Mouse (Mus musculus): ENCODE data around the gene Tmco5b. TPM values are rescaled to one million over a fixed set of nuclear protein-coding genes. Genes with fewer than 3 reads are reported as not detected.

Tmco5b gene
- polyA plus RNA-seq (2012; ENCODE audit: insufficient read depth, low replicate concordance): not detected in 2 replicates

DNA sequence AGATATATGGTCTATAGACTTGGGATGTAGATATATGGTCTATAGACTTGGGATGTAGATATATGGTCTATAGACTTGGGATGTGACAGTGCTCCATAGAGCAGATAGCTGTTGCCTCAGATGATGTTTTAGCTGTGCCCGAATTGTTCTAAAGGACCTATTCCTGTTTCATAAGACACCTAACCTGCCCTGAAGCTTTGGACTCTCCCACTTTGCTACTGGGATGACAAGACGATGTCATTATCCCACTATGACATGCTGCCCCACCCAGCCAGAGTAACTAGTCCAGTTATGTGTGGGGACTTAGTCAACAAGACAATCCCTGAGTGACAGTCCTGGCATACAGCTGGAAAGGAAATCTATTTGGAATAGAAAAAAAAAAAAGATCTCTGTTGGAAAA is at the start of gene Tmco5b:
Gene Tmco5b (plus strand): TSS at position 301 of the 400 bp plus-strand sequence.
- Histone ChIP-seq H3K36me3 (replicated peaks; ENCODE audit: low read length) (no peaks in the 10 kb centered on the region), H3K4me1 (no peaks in the 10 kb centered on the region), H3K9me3 (no peaks in the 10 kb centered on the region), H3K27me3 (replicated peaks) (no peaks in the 10 kb centered on the region), H3K4me3 (replicated peaks) (no peak within 1 kb of the TSS)
- no peak for TF ChIP-seq FLI1 (IDR thresholded peaks at IDR 0.05; ENCODE audit: low read length)
- TF ChIP-seq GATA1 (IDR thresholded peaks at IDR 0.05; ENCODE audit: borderline replicate concordance, low read length): no peak

DNA sequence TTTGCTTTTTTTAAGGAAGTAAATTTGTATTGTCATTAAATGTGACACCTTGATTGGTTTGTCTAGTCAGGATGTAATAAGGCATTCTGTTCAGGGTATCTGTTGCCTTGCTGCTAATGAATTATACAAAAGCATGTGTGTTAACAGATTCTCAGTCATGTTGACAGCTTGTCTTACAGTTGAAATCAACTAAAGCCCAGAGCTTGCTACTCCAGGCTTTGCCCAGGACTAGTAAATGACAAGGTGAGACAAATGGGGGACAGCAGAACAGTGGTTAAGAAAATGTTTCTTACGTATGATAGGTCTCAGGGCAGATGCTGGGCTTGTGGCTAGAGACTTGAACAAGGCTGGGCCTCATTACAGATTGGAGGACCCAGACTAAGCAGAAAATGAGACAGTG is 48.5 kb upstream of the Tmco5b start:
- TF ChIP-seq FLI1 (IDR thresholded peaks at IDR 0.05; ENCODE audit: low read length) (no peak), GATA1 (IDR thresholded peaks at IDR 0.05; ENCODE audit: borderline replicate concordance, low read length) (no peak)
- Histone ChIP-seq H3K9me3 (no peaks in the 10 kb centered on the region), H3K4me3 (replicated peaks) (no peak overlapping the region), H3K27me3 (replicated peaks) (no peaks in the 10 kb centered on the region), H3K36me3 (replicated peaks; ENCODE audit: low read length) (no peaks in the 10 kb centered on the region), H3K4me1 (no peaks in the 10 kb centered on the region)

DNA sequence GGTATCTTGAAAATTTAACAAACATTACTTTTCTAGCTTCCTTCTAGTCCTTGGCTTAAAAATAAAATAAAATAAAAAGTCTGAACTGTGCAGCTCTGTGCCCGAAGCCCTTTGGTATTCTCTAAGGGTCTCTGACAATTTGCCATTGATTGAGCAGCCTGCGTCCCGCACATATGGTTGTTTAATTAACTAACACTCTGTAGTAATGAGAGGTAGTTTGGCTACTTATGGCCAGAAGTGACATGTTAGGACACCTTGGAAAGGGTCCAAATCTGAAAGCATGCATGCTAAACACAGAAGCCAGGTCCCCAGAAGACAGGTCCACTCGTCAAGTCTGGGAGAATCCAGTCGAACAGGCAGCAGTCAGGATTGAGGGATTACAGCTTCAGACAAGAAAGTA is 46.7 kb upstream of the Tmco5b start:
- H3K4me3 ChIP-seq (replicated peaks): no peak overlapping the region
- H3K4me1 ChIP-seq: no peaks in the 10 kb centered on the region
- no peaks in the 10 kb centered on the region for H3K36me3 ChIP-seq (replicated peaks; ENCODE audit: low read length)
- TF ChIP-seq FLI1 (IDR thresholded peaks at IDR 0.05; ENCODE audit: low read length) (no peak), GATA1 (IDR thresholded peaks at IDR 0.05; ENCODE audit: borderline replicate concordance, low read length) (no peak)
- no peaks in the 10 kb centered on the region for H3K27me3 ChIP-seq (replicated peaks)
- no peaks in the 10 kb centered on the region for H3K9me3 ChIP-seq

DNA sequence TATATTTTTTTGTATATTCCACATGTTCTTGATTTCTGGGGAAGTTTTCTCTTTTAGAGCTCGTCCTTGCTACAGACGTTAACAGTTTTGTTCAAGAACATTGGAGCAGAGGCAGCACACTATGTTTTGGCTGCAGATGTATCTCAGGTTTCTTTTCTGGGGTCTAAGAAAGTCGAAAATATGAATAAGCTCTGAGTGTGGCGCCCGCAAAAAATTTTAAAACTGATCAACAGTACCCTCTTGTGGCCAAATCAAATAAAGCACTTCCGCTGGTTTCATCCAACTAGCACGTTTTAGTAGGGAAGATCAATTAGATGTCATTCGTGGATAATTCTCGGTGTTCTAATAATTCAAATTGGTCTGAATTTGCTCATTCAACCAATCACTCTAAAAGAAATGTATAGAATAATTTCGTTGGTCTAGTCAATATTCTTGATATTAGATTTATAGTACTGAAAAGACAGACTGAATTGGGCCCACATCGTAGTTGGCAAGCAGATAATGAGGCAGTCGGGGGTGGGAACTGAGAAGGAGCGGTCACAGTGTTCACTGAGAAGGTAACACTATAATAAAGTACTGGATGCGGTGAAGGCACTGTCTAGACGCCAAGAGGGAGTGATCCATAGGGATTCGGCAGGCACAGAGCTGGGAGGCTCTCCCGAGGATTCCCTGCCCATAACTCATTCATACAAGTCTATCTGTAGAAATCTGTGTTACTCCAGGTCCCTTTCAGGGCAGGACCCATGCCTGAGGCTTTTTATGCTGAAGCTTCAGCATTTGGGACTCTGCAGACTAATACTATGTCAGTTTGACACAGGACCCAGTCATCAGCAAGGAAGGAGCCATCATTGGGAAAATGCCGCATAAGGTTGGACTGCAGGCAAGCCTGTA is 17.1 kb downstream of the Tmco5b start:
- Histone ChIP-seq H3K36me3 (replicated peaks; ENCODE audit: low read length) (no peaks in the 10 kb centered on the region), H3K4me3 (replicated peaks) (no peak overlapping the region), H3K27me3 (replicated peaks) (no peaks in the 10 kb centered on the region), H3K9me3 (no peaks in the 10 kb centered on the region), H3K4me1 (no peaks in the 10 kb centered on the region)
- TF ChIP-seq FLI1 (IDR thresholded peaks at IDR 0.05; ENCODE audit: low read length) (no peak), GATA1 (IDR thresholded peaks at IDR 0.05; ENCODE audit: borderline replicate concordance, low read length) (no peak)

DNA sequence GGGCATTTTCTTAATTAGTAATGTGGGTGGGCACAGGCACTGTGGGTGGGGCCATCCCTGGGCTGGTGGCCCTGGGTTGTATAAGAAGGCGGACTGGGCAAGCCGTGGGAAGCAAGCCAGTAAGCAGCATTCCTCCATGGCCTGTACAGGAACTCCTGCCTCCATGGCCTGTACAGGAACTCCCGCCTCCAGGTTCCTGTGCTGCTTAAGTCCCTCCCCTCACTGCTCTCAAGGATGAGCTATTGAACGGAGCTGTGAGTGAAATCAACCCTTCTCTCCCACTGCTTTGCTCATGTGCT is 17.7 kb downstream of the Tmco5b start:
- Histone ChIP-seq H3K4me3 (replicated peaks) (no peak overlapping the region), H3K4me1 (no peaks in the 10 kb centered on the region), H3K27me3 (replicated peaks) (no peaks in the 10 kb centered on the region), H3K9me3 (no peaks in the 10 kb centered on the region), H3K36me3 (replicated peaks; ENCODE audit: low read length) (no peaks in the 10 kb centered on the region)
- no peak for TF ChIP-seq FLI1 (IDR thresholded peaks at IDR 0.05; ENCODE audit: low read length)
- TF ChIP-seq GATA1 (IDR thresholded peaks at IDR 0.05; ENCODE audit: borderline replicate concordance, low read length): no peak

DNA sequence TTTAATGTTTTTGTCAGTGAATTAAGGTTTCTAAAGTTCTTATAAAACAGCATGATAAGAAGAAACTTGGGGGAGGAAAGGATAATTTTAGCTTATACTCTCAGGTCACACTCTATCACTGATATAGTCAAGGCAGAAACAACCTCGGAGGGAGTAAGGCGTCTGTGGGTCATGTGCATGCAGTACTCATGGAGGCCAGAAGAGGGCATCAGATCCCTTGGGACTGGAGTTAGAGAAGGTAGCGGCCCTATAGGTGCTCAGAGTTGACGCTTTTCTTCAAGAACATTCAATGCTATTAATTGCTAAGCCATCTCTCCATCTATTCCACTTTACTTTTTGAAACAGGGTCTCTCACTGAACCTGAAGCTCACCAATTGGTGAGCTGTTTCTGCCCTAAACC is 19.8 kb downstream of the Tmco5b start:
- no peak for TF ChIP-seq FLI1 (IDR thresholded peaks at IDR 0.05; ENCODE audit: low read length)
- TF ChIP-seq GATA1 (IDR thresholded peaks at IDR 0.05; ENCODE audit: borderline replicate concordance, low read length): no peak
- no peaks in the 10 kb centered on the region for H3K36me3 ChIP-seq (replicated peaks; ENCODE audit: low read length)
- H3K9me3 ChIP-seq: no peaks in the 10 kb centered on the region
- H3K4me3 ChIP-seq (replicated peaks): no peak overlapping the region
- no peaks in the 10 kb centered on the region for H3K4me1 ChIP-seq
- H3K27me3 ChIP-seq (replicated peaks): no peaks in the 10 kb centered on the region

DNA sequence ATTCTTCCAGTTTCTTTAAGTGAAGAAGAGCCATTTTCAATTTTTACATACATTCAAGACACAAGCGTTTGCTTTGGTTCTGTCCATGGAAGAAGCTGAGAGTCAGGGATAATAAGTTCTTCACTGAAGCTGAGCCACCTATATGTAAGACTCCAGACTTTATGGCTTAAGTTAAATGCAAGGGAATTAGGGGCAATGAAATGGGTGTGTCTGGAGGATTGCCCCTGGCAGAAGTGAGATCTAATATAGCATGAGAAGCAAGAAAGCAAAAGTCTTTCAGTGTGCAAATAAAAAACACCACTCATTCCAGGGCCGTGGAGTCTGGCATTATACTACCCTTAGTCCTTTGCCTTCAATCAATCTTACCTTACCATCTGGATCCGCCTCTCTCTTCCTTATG is 25.7 kb downstream of the Tmco5b start:
- TF ChIP-seq GATA1 (IDR thresholded peaks at IDR 0.05; ENCODE audit: borderline replicate concordance, low read length) (no peak), FLI1 (IDR thresholded peaks at IDR 0.05; ENCODE audit: low read length) (no peak)
- Histone ChIP-seq H3K9me3 (no peaks in the 10 kb centered on the region), H3K4me3 (replicated peaks) (no peak overlapping the region), H3K4me1 (no peaks in the 10 kb centered on the region), H3K36me3 (replicated peaks; ENCODE audit: low read length) (no peaks in the 10 kb centered on the region), H3K27me3 (replicated peaks) (no peaks in the 10 kb centered on the region)

DNA sequence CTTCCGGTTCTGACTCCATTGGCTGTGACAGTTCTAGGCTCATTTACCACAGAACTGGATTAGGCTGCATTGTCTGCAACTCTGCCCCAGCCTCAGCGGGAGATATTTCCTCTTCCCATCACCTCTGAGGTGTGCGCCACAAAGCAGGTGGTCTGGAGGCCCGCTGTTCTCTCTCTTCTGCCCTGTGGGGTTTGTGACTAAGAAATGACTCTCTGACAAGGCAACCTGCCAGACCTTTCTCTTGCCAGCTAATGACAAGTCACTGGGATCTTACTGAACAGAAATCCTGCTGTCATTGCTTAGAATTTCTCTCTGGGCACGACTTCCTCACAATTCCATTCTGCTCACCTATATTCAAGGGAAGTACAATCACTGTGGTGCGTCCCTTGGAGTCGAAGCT is 37.5 kb downstream of the Tmco5b start:
- H3K4me3 ChIP-seq (replicated peaks): no peak overlapping the region
- H3K4me1 ChIP-seq: peaks cover 12% of the 10 kb centered on the region
- H3K36me3 ChIP-seq (replicated peaks; ENCODE audit: low read length): no peaks in the 10 kb centered on the region
- TF ChIP-seq FLI1 (IDR thresholded peaks at IDR 0.05; ENCODE audit: low read length) (no peak), GATA1 (IDR thresholded peaks at IDR 0.05; ENCODE audit: borderline replicate concordance, low read length) (no peak)
- H3K27me3 ChIP-seq (replicated peaks): peaks cover 9% of the 10 kb centered on the region
- H3K9me3 ChIP-seq: peaks cover 13% of the 10 kb centered on the region

DNA sequence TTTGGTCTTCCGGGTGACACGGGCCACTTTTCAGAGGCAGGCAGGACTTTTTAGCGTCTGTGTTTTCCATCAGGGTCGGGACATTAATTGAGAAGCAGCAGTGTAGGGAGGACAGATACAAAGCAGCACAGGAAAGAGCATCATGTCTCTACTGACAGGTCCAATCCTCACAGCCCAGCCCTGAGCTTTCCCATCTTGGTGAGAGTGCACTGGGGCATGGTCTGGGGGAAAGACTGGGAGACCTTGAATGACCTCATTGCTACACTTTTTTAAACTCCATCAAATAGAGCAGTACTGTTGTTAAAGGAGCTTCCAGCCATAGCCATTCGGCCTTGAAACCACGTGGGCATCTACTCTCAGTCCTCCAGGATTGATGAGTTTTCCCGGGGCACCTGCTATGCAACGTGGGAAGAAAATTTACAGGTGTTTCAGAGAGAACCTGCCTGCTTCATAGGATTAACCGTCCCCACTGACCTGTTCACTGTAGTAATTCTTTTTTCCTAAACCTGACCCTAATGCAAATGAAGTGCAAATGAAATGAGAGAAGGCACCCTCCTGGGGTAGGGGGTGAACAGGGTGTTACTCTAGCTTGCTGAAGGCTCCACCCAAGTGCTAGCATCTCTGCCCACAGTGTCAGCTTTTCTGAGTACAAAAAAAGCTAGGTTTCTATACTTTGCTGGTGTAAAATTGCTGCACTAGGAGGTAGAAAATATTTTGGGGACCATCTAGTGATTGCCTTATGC is 48.4 kb downstream of the Tmco5b start:
- Histone ChIP-seq H3K4me3 (replicated peaks) (no peak overlapping the region), H3K36me3 (replicated peaks; ENCODE audit: low read length) (no peaks in the 10 kb centered on the region), H3K27me3 (replicated peaks) (no peaks in the 10 kb centered on the region), H3K4me1 (no peaks in the 10 kb centered on the region), H3K9me3 (no peaks in the 10 kb centered on the region)
- TF ChIP-seq GATA1 (IDR thresholded peaks at IDR 0.05; ENCODE audit: borderline replicate concordance, low read length): no peak
- no peak for TF ChIP-seq FLI1 (IDR thresholded peaks at IDR 0.05; ENCODE audit: low read length)
